Mouse (Mus musculus): ENCODE measurements around the gene Nek4. TPM values are rescaled to one million over a fixed set of nuclear protein-coding genes. Genes with fewer than 3 reads are reported as not detected.

Gene Nek4
- total RNA-seq, 1 experiment: 16.8 TPM

DNA sequence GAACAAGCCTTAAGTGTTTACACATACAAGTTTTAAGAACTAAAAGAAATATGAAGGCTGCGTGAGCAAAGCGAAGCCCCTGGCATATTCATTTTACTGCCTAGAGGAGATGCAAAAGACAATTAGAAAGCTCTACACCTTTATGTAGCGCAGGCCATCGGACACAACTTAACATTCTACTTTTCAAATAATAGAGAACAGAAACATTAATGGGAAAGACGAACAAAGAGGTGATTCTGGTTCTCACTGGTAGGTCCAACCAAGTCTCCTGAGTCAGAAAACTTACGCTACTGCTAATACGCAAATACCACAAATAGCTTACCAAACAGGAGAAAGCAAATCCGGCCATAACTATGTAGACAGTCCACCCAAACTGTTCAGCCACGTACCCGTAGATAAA lies 49.2 kb downstream of the Nek4 start:
- no peaks in the 10 kb centered on the region for H3K36me3 ChIP-seq (ENCODE audit: control insufficient read depth, insufficient read depth, low read length, poor library complexity, severe bottlenecking)
- no peak for TF ChIP-seq ZC3H11A (IDR thresholded peaks at IDR 0.05; ENCODE audit: borderline replicate concordance, low read depth, low read length)
- TF ChIP-seq ZNF384 (IDR thresholded peaks at IDR 0.05; ENCODE audit: low read depth, low read length): no peak
- no peak for TF ChIP-seq CHD2 (IDR thresholded peaks at IDR 0.05; ENCODE audit: low read depth, low read length)
- H3K9me3 ChIP-seq (ENCODE audit: control insufficient read depth, insufficient read depth, low read depth, low read length): no peaks in the 10 kb centered on the region
- no peak overlapping the region; the same call in 1 of the 2 replicates for H3K9ac ChIP-seq (ENCODE audit: insufficient read depth, low read depth, low read length, poor library complexity, severe bottlenecking)
- no peak for DNase-seq (ENCODE audit: low read depth, low spot score)
- H3K27ac ChIP-seq (ENCODE audit: insufficient read depth, low read depth, low read length, poor library complexity, severe bottlenecking): no peak overlapping the region
- peak overlapping the region; percentile 84 to 95 for H3K4me3 ChIP-seq (ENCODE audit: insufficient read depth in 1 of 2, low read depth in 1 of 2, low read length in 2 of 2, poor library complexity in 1 of 2, severe bottlenecking in 1 of 2)
- in situ Hi-C loops (cut with MboI; ENCODE audit: low sequenced_read_pairs in 2 of 2, unreplicated experiment in 2 of 2): no loop called here
- H3K4me1 ChIP-seq (ENCODE audit: control insufficient read depth in 2 of 2, insufficient read depth in 2 of 2, low read length in 2 of 2, poor library complexity in 1 of 2): peaks cover 0 to 3% of the 10 kb centered on the region in 2 experiments; a peak in 1 of 4 replicates

GRCm38 (mm10) chr14:31000816-31001306 lies 49.7 kb downstream of the Nek4 start:
- Histone ChIP-seq H3K36me3 (ENCODE audit: control insufficient read depth, insufficient read depth, low read length, poor library complexity, severe bottlenecking) (no peaks in the 10 kb centered on the region), H3K9me3 (ENCODE audit: control insufficient read depth, insufficient read depth, low read depth, low read length) (no peaks in the 10 kb centered on the region), H3K4me1 (ENCODE audit: control insufficient read depth in 2 of 2, insufficient read depth in 2 of 2, low read length in 2 of 2, poor library complexity in 1 of 2) (peaks cover 0 to 3% of the 10 kb centered on the region in 2 experiments; a peak in 1 of 4 replicates), H3K9ac (ENCODE audit: insufficient read depth, low read depth, low read length, poor library complexity, severe bottlenecking) (peak overlapping the region; percentile 93), H3K4me3 (ENCODE audit: insufficient read depth in 1 of 2, low read depth in 1 of 2, low read length in 2 of 2, poor library complexity in 1 of 2, severe bottlenecking in 1 of 2) (peak overlapping the region; percentile 84 to 95), H3K27ac (ENCODE audit: insufficient read depth, low read depth, low read length, poor library complexity, severe bottlenecking) (peak overlapping the region; percentile 28; the same call in 1 of the 2 replicates)
- no peak for TF ChIP-seq ZC3H11A (IDR thresholded peaks at IDR 0.05; ENCODE audit: borderline replicate concordance, low read depth, low read length)
- no peak for TF ChIP-seq MAFK (IDR thresholded peaks at IDR 0.05; ENCODE audit: insufficient read depth, low read depth, low read length)
- TF ChIP-seq CHD2 (IDR thresholded peaks at IDR 0.05; ENCODE audit: low read depth, low read length): no peak
- no peak for TF ChIP-seq HCFC1 (IDR thresholded peaks at IDR 0.05; ENCODE audit: borderline replicate concordance, insufficient read depth, low read length)
- in situ Hi-C loops (cut with MboI; ENCODE audit: low sequenced_read_pairs in 2 of 2, unreplicated experiment in 2 of 2): no loop called here
- DNase-seq (ENCODE audit: low read depth, low spot score): no peak

- Histone ChIP-seq H3K9me3 (ENCODE audit: control insufficient read depth, insufficient read depth, low read depth, low read length) (no peaks in the 10 kb centered on the region), H3K4me1 (ENCODE audit: control insufficient read depth in 2 of 2, insufficient read depth in 2 of 2, low read length in 2 of 2, poor library complexity in 1 of 2) (peaks cover 0 to 3% of the 10 kb centered on the region in 2 experiments; a peak in 1 of 4 replicates), H3K36me3 (ENCODE audit: control insufficient read depth, insufficient read depth, low read length, poor library complexity, severe bottlenecking) (no peaks in the 10 kb centered on the region), H3K9ac (ENCODE audit: insufficient read depth, low read depth, low read length, poor library complexity, severe bottlenecking) (peak within 1 kb of the TSS; percentile 93), H3K4me3 (ENCODE audit: insufficient read depth in 1 of 2, low read depth in 1 of 2, low read length in 2 of 2, poor library complexity in 1 of 2, severe bottlenecking in 1 of 2) (peak within 1 kb of the TSS; percentile 84 to 95), H3K27ac (ENCODE audit: insufficient read depth, low read depth, low read length, poor library complexity, severe bottlenecking) (peak within 1 kb of the TSS; percentile 28)
- in situ Hi-C loops (cut with MboI; ENCODE audit: low sequenced_read_pairs in 2 of 2, unreplicated experiment in 2 of 2): no loop called here
- peak; percentile 60 for DNase-seq (ENCODE audit: low read depth, low spot score)
- TF ChIP-seq HCFC1 (IDR thresholded peaks at IDR 0.05; ENCODE audit: borderline replicate concordance, insufficient read depth, low read length) (peak; percentile 30; the same call in 1 of the 2 replicates), MAFK (IDR thresholded peaks at IDR 0.05; ENCODE audit: insufficient read depth, low read depth, low read length) (no peak), ZC3H11A (IDR thresholded peaks at IDR 0.05; ENCODE audit: borderline replicate concordance, low read depth, low read length) (no peak)
Measured at GRCm38 (mm10) chr14:31001307-31002205, 50.4 kb downstream of the Nek4 start, which contains the start of the genes Glt8d1 and Spcs1. Gene Glt8d1 (plus strand): TSS chr14:31001400. Gene Spcs1 (minus strand): TSS chr14:31001672.

GRCm38 (mm10) chr14:31004527-31004926 lies 53.4 kb downstream of the Nek4 start:
- H3K4me3 ChIP-seq (ENCODE audit: insufficient read depth in 1 of 2, low read depth in 1 of 2, low read length in 2 of 2, poor library complexity in 1 of 2, severe bottlenecking in 1 of 2): no peak overlapping the region
- H3K9ac ChIP-seq (ENCODE audit: insufficient read depth, low read depth, low read length, poor library complexity, severe bottlenecking): no peak overlapping the region
- H3K36me3 ChIP-seq (ENCODE audit: control insufficient read depth, insufficient read depth, low read length, poor library complexity, severe bottlenecking): peaks cover 4% of the 10 kb centered on the region; the same call in 1 of the 2 replicates
- DNase-seq (ENCODE audit: low read depth, low spot score): no peak
- in situ Hi-C loops (cut with MboI; ENCODE audit: low sequenced_read_pairs in 2 of 2, unreplicated experiment in 2 of 2): no loop called here
- peaks cover 0 to 3% of the 10 kb centered on the region in 2 experiments; a peak in 1 of 4 replicates for H3K4me1 ChIP-seq (ENCODE audit: control insufficient read depth in 2 of 2, insufficient read depth in 2 of 2, low read length in 2 of 2, poor library complexity in 1 of 2)
- no peaks in the 10 kb centered on the region for H3K9me3 ChIP-seq (ENCODE audit: control insufficient read depth, insufficient read depth, low read depth, low read length)
- no peak overlapping the region for H3K27ac ChIP-seq (ENCODE audit: insufficient read depth, low read depth, low read length, poor library complexity, severe bottlenecking)
- TF ChIP-seq CHD2 (IDR thresholded peaks at IDR 0.05; ENCODE audit: low read depth, low read length) (no peak), ZNF384 (IDR thresholded peaks at IDR 0.05; ENCODE audit: low read depth, low read length) (no peak), ZC3H11A (IDR thresholded peaks at IDR 0.05; ENCODE audit: borderline replicate concordance, low read depth, low read length) (no peak), HCFC1 (IDR thresholded peaks at IDR 0.05; ENCODE audit: borderline replicate concordance, insufficient read depth, low read length) (no peak), MAFK (IDR thresholded peaks at IDR 0.05; ENCODE audit: insufficient read depth, low read depth, low read length) (no peak)
